Mouse (Mus musculus): ENCODE data around the gene Gm2696.

GRCm38 (mm10) chr10:77867546-77867945, 53.1 kb downstream of the Gm2696 start:
- TF ChIP-seq CTCF (IDR thresholded peaks at IDR 0.05; ENCODE audit: low read depth) (no peak), EP300 (IDR thresholded peaks at IDR 0.05; ENCODE audit: low read depth) (no peak)
